Mouse (Mus musculus) megakaryocyte, adult 5-6 weeks (primary cell): ENCODE results near the gene Cd200. TPM values are rescaled to one million over a fixed set of nuclear protein-coding genes. Genes with fewer than 3 reads are reported as not detected.
"Not testable (repeated sequence)": the region's sequence is repeated elsewhere in the genome, so short reads cannot be mapped to it uniquely, and the experiment has no call there.

Experiments
- ATAC-seq: 2 replicates; pipeline ENCODE4 v1.8.0; 2016; ENCODE audit warnings: mild to moderate bottlenecking, inconsistent platforms; ENCODE audit not compliant: poor library complexity, severe bottlenecking
- total RNA-seq, 2 experiments: library from RNA; stranded (forward) in 1 of 2; stranded (reverse) in 1 of 2; fragments of 153-499, 151-499 nt in 1 of 2; fragments of 221-1000, 200-1000 nt in 1 of 2; gene quantifications; 2 replicates each; pipeline versions ENCODE4 v1.2.3 to v1.2.4; 2015 to 2017

The Cd200 gene
- total RNA-seq, 2 experiments from 2014 or later: 0.66 to 3.9 TPM

DNA sequence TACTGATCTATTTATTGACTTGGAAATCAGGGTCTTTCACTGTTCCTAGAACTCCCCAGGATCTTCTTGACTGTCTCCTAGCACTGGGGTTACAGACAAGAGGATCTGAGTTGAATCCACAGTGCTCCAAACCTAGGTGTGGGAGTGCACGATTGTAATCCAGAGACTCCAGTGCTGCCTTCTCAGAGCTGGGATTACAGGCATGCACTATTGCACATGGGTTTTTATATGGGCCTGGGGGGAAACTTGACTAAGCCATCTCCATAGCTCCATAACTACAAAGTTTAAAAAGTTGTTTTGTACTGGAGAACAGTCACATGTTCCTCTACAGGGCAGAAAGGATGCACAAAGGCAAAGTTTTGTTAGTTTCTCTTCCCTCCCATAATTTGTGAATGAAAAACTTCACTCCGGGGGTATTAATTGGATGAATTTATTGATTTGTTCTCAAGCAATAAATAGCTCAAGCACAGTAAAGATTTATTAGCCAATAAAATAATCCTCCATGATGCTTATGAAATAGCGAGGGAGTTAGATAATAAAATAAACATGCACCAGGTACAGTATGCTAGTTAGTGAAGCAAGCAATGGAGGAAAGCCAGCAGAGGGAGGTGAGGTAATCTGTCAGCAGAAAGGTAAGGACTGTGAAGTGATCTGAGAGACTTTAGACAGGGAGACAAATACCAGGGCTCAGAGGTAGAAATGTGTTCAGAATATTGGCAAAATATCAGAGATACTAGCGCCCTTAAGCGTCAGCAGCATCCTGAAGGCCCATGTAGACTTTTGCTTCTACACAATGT is 30.5 kb downstream of the Cd200 start:
- ATAC-seq: no peak

DNA sequence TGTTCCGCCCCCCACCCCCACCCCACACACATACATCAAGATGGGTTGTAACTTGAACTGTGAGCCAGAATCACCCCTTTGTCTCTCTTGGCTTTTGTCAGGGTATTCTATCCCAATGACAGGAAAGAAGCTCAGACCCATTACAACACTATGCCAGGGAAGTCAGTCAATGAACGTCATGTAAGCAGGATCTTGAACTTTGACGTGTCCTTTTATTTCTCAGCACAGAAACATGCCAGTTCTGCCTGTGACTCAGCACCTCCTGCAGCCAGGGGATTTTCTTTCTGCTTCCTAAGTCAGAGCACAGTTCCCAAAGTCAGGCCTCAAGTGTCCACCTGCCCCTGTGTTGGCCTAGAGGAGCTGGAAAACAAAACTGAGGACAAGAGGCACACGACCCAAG is 31.5 kb downstream of the Cd200 start:
- no peak for ATAC-seq

DNA sequence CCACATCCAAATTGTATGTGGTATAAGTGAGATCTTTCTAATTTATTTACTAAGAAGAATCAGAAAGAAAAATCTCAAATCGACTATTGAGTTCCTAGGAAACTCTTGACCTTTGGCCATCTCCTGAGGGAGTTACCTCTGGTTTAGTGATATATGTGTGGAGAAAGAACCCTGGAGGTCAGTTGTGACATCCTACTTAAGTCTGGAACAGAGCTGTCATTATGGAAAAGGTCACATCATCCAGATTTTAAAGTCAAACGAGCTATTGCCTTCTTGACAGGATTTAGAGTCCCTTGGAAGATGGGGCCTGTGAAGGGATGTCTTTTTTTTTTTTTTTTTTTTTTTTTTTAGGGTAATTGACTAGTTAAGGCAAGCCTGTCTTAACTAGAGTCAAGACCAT is 32.0 kb downstream of the Cd200 start:
- ATAC-seq: no peak

DNA sequence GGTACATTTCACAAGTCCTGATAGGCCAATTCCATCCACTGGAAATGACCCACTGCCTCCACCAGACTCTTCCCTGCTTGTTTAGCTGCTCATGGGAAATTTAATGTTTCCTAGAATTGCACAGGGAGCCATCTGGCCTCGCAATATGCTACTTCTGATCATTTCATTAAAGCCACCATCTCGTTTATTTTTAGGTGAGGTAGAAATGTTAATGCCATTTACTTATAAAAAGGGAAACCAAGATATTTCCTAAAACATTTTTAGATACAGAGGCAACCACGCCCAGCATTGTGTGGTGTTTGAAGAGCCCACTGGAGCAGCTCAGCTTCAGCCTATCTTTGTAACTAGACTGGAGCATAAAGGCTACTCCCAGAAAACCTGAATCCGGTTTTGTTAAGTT is 32.6 kb downstream of the Cd200 start:
- ATAC-seq: no peak

DNA sequence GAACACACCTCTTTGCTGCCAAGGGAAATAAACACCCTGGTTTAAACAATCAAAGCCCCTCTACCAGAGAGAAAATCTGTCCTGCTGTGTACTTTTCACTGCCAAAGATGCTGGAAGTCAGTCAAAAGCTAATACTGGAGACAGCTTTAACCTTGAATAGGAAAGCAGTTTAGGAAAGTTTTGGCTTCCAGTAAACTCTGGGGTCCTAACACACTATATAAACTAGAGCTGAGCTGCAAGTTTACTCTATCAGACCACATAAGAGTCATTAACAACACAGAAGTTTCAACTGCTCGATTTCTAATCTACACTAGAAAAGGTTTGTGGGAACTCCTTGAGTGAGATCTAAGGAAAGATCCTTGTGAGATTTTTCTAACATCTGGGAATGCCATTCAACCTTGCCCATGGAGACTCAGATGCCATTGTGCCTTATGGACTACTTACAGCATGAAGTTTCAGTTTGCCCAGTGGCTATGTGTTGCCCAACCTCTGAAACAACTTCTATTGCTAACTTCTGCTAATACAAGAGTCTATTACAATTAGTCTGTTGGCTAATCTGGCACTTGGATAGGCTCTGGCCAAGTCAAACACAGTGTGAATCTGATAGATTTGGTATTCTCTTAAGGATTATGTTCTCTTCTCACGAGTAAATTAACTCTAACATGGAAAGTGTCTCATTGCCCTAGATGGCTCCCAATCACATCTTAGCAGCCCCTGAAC is 33.2 kb downstream of the Cd200 start:
- peak; percentile 92 for ATAC-seq

DNA sequence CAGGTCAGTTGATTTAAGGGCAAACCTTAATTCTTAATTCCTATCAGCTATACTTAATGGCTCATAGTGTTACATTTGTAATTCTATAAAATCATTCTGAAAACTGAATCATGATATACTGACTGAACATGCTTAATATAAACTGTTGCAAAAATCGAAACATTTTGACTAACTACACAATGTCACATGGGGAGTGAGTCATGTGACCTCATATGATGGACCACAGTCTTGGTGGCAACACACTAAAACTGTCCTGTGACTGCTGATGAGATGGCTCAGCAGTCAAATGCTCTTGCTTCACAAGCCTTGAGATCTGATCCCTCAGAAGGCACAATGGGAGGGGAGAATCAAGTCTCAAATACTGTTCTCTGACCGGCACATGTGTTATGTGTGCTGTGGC is 34.8 kb downstream of the Cd200 start:
- ATAC-seq: no peak

DNA sequence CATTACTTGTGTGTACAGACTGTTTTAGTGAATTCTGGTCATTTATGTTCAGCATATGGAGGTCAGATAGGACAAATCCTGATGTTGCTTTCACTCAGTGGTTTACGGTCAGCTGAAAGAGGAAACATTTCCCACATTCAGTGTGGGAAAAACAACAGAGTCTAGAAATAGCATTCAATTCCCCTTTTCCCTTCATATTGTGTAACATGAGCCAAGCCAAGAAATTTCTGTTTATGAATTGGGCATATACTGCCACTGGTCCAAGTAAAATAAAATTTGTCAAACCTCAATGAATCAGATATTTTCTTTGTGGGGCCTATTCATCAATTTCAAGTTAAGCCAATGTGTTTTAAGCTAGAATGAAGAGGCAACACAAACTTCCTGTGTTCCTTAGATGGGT is 37.8 kb downstream of the Cd200 start:
- ATAC-seq: no peak

DNA sequence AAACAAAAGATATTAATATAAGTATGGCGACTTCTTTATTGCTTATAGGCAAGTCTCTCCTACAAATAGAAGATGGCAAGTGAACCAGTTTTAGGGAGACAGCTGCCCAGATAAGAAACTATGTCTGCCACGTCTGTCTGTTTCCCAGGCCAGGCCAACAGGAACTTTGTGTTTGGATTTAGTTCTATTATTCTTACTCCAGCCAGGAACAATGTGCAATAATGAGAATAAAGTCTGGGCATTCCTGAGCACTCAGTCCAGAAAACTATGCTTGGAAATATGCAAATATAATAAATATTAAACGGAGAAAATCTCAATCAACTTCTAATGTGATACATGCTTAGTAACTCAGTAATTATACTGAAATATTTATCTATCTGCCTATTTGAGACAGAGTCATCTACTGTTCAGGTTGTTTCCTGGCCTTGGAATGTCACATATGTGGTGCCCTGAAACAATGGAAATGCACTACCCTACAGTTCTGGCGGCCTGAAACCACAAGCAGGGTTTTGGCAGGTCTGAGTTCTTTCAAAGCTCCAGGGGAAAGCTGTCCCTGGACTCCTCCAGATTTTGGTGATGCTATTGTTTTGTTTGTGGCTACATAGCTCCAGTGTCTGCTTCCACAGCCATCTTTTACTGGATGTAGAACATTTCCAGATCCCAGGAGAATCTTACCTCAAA is 39.4 kb downstream of the Cd200 start:
- no peak for ATAC-seq

DNA sequence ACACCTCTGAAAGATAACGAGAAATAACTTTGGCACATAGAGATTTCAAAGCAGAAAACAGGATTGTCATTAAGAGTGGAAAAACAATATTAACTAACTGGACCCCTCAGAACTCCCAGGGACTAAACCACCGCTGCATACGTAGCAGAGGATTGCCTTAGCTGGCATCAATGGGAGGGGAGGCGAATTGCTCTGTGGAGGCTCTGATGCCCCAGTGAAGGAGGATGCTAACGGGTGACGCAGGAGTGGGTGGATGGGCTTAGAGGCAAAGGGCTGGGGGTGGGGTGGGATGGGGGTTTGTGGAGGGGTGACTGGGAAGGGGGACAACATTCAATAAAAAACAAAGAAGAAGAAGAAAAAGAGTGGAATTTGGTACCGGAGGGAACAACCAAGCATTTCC is 42.7 kb downstream of the Cd200 start:
- ATAC-seq: no peak

DNA sequence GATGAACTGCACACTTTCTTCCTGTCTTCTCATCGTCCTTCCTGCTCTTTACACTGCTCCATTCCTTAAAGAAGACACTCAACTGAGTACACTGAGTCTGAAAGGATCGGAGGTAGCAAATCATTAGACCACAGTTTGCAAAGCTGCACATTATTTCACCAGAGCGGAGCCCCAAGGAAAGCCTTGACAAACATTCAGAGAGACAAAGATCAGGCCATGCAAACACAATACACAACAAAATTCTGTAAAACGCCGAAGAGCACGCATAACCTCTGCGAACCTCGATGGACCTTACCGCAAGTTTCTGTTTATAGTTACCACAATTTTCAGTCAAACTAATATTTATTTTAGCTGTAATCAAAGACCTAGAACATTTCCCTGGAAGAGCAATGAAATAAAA is 43.5 kb downstream of the Cd200 start:
- no peak for ATAC-seq

DNA sequence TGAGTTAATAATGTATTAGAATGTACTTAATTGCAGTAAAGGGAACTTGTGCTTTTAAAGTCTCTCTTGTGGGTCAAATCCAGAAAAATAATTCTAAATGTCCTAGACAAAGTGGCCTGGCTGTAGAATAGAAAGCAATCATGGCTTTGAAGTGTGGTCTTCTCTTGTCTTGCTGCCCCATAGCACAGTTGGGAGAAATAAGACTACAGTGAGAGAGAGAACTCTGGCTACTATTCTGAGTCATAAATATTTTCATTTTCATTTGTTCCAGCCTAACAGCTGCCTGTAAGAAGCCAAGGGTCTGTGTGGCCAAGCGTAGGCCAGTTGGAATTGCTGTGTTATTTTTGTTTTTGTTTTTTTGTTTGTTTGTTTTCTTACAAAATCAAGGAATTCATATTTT is 44.2 kb downstream of the Cd200 start:
- no peak for ATAC-seq

DNA sequence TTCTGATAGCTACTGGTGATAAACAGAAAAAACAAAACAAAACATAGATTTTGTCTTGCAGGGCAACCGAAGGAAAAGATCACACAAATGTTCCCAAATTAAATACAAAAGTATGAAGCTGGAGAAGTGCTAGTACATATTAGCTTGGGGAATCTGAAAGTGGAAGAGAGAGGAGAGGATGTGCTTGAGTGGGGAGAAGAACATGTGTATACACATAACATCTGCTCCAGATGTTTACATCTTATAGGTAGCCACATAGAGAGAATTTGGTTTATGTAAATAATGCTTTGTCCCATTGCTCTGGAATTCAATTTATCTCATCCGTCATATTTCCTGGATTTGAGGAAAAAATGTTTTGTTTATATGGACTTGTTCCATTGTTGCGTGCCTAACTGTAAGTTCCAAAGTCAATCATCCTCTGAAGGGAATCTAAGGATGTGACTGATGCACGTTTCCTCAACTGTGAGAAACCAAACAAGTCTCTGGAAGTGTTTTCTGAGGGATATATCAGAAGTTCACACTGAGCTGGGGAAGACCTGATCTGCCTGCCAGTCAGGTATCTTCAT is 45.3 kb downstream of the Cd200 start:
- no peak for ATAC-seq

DNA sequence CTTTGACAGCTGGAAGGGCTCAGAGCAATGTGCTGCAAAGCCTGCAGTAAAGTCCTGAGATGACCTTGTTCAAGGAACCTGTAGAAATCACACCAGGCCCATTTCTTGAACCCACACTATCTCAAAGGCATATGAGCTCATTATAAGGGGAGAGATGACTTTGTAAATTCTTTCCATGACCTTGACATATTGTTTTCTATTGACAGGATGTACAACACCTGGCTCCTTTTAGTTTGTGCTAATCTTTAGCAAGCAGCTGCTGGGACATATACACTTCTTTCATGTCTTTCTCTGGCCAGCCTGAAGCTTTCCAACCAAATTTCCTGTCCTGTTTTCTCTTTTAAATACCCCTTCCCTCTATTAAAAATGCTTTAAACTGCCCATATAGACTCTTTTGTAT is 47.4 kb downstream of the Cd200 start:
- no peak for ATAC-seq

DNA sequence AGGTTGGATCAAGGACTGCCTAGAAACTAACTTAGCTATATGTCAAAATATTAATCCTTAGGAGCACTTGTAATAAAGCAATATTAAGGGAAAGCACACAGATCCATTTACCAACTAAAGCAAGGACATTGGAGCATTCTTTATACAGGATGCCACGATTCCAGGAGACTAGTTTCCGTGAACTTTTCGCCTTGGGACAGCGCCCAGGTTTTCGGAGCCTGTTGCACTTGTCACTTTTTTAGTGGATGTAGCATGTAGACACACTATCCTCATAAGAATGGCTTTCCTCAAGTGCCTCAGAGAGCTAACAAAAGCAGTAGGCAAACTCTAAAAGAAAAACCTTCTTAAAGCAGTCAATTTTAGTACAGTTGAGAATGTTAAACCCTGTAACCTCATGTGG is 50.4 kb downstream of the Cd200 start:
- ATAC-seq: not testable (repeated sequence)

DNA sequence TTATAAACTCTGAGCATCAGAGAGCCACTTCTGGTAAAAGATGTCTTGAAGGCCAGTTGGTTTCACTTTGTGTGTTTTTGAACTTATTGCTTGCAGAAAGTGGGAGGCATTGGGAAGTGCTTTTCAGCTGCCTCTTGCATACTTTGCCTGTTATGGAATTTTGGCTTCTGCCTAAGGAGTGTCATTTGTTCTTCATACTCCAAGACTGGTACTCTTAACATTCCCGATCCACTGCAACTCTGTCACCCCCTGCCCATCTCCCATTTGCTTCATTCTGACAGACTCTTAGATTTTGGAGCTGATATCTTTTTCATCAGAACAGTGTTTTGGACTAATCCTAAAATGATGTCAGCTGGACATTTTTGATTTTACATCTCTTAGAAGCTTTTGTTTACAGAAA is 51.7 kb downstream of the Cd200 start:
- ATAC-seq: no peak

DNA sequence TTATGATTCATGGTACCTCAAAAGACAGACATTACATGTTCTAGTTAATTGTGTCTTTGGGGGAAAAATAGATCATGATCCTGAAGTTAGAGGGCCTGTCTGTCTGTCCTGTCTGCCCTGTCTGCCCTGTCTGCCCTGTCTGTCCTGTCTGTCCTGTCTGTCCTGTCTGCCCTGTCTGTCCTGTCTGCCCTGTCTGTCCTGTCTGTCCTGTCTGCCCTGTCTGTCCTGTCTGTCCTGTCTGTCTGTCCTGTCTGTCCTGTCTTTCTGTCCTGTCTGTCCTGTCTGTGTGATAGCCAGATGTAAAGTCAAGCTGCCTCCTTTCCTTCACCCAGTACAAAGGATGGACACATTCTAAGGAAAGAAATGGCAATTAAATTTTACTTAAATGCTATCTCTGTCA is 56.0 kb downstream of the Cd200 start:
- ATAC-seq: peak; percentile 67

DNA sequence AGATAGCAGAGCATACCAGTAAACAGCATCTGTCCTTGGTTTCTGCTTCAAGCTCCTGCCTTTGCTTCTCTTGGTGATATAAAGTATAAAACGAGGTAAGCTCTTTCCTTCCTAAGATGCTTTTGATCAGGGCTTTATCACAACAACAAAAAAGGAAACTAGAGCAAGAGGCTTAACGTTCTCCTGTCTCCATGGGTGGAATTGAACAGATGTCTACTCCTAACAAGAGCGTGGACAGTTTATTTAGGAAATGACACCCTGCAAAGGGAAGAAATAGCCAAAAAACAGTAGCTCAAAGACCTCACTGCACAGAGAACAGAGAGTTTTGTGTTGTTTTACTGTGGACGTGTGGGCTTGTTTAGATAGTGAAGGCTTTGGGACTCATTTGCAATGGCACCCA is 58.1 kb downstream of the Cd200 start:
- ATAC-seq: no peak

DNA sequence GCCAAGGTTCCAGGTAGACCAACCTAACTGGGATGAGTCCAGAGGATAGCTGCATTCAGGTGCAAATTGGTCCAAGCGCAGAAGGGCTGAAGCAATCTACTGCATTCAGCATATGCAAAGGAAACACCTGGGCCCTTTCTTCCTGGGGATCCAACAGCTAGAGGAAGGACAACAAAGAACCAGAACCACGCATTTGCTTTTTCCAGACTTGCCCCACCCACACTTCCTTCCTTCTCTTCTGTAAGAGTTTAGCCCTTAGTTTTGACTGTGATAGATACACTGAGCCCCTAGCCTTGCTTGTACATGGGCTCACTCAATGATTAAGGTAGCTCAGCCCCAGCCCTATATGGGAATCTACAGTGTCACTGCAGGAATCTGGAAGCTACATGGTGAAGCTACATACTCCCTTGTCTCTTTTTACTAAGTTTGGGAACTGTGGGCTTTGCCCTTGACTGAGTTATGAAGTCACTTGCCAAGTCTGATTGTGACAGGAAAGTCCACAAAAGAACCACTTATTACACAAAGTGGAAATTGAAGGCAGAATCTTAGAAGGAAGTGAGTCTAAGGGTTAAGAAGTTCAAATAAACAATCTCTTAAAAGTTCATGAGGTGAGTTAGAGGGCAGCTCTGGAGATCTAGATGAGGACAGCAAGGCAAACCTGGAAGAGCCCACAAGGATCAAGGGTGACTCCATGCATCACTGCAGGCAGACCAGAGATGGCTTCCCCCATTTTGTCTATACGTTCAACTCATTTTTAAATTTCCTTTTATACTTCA is 59.1 kb downstream of the Cd200 start:
- ATAC-seq: no peak

DNA sequence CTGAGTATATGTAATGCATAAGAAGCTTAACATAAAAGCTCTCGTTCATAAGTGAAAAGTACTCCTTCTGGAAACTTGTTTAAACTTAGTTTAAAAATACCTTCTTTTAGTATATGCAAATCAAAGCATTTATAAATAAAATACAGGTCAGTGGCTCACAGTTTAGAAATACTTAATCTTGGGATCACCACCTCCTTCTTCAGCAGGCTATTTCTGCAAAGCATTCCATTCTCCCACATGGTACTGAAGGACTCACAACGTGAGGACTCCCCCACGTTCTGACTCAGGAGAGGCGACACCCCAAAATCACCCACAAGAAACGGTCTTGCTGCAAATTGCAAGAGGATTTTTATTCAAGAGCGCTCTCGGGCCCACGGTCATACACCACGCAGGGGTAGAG is 60.6 kb downstream of the Cd200 start:
- ATAC-seq: not testable (repeated sequence)

DNA sequence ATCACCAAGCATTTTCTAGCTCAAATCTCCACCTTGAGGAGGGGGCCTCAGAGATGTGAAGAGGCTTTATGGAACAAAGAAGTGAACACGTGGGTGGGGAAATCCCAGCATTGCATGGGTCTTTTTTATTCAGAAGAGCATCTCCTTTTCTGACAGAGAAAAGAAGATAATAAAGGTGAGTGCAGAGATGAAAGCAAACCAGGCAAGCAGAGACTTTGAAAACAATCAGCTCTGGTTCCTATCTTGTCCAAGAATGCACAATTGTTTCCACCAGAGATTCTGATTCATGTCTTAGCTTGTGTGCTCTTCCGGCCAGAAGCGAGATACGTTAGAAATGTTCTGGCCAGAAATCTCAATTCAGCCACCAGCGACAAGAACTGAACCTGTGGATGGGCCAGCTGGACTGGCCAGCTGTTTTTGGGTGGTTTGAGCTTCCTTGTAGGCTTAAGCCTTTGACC is 61.9 kb downstream of the Cd200 start:
- no peak for ATAC-seq

DNA sequence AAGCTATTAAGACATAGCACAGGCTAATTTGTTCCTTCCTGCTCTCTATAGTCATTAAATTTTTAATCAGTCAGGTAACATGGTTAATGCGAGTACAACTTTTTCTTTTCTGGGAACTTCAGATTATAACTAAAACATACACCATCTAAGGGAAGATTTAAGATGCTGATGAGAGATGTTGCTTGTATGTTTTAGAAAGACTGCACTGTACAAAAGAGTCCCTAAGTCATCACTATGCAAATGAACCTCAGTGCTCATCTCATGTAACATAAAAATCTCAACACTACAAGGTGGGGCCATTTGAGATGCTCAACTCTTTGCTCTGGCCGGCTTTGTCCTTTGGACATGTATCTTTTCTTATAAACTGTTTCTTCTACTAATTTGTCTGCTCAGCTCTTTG is 62.5 kb downstream of the Cd200 start:
- ATAC-seq: no peak
